Mouse (Mus musculus) heart, embryonic 15.5 days (tissue): ENCODE measurements around the gene 3110018I06Rik. TPM values are rescaled to one million over a fixed set of nuclear protein-coding genes. Genes with fewer than 3 reads are reported as not detected.

Experiments
- ATAC-seq: fragments of 200-750 bp; cut with Nextera tagmentation; replicated peaks from 2 replicates; pipeline ENCODE4 v1.8.0; 2017; ENCODE audit warnings: low read depth, moderate TSS enrichment; ENCODE audit not compliant: insufficient number of reproducible peaks, insufficient read depth, low FRiP score
- H3K27ac ChIP-seq: fragments of 300-500 bp; sonication (generic); 2 replicates; pipeline ENCODE4 v1.5.1; 2015; ENCODE audit warnings: mild to moderate bottlenecking, inconsistent platforms
- H3K27me3 ChIP-seq: fragments of 300-500 bp; sonication (generic); 2 replicates; pipeline ENCODE4 v1.6.1; 2015; ENCODE audit warnings: inconsistent platforms
- H3K36me3 ChIP-seq: fragments of 300-500 bp; sonication (generic); 2 replicates; pipeline ENCODE4 v1.6.1; 2015; ENCODE audit warnings: mild to moderate bottlenecking, inconsistent platforms
- H3K4me1 ChIP-seq: fragments of 300-500 bp; sonication (generic); replicated peaks from 2 replicates; pipeline ENCODE4 v1.6.1; 2015; ENCODE audit warnings: inconsistent platforms
- H3K4me2 ChIP-seq: fragments of 300-500 bp; sonication (generic); 2 replicates; pipeline ENCODE4 v1.6.1; 2015; ENCODE audit warnings: inconsistent platforms, mild to moderate bottlenecking, moderate library complexity
- H3K4me3 ChIP-seq: fragments of 300-500 bp; sonication (generic); 2 replicates; pipeline ENCODE4 v1.5.1; 2015; ENCODE audit warnings: mild to moderate bottlenecking, inconsistent platforms
- H3K9ac ChIP-seq: fragments of 300-500 bp; sonication (generic); 2 replicates; pipeline ENCODE4 v1.6.1; 2015; ENCODE audit warnings: mild to moderate bottlenecking, inconsistent platforms
- H3K9me3 ChIP-seq: fragments of 300-500 bp; sonication (generic); replicated peaks from 2 replicates; pipeline ENCODE4 v1.6.1; 2016; ENCODE audit warnings: inconsistent platforms
- WGBS: fragments of 180-500 bp; shearing (Covaris S2); methylation state at CpG from one replicate; pipeline ENCODE4 v1.1.7; 2015; ENCODE audit warnings: mixed read lengths; 5-methylcytosine and 5-hydroxymethylcytosine counted together
- polyA plus RNA-seq: library from polyadenylated mRNA; unstranded; fragments of >200 nt; fragmentation: Nextera tagmentation; extraction: Ambion mirVana; gene quantifications from 2 replicates; pipeline ENCODE4 v1.2.1, GENCODE M21; 2015

3110018I06Rik gene
- not detected in 2 replicates for polyA plus RNA-seq

GRCm38 (mm10) chr12:107488371-107488770 is at the start of gene 3110018I06Rik:
3110018I06Rik (plus strand) TSS chr12:107488632.
- no peaks in the 10 kb centered on the region for H3K4me1 ChIP-seq
- 0 out of 2 replicates have a peak, but pooled peaks cover 3% of the 10 kb centered on the region for H3K9me3 ChIP-seq
- H3K4me3 ChIP-seq: no peak within 1 kb of the TSS
- no peak within 1 kb of the TSS for H3K27ac ChIP-seq
- H3K9ac ChIP-seq: no peak within 1 kb of the TSS
- WGBS: 70% methylated on average over 6 of the region's 6 CpGs
- H3K27me3 ChIP-seq: no peaks in the 10 kb centered on the region
- ATAC-seq: no peak
- no peak within 1 kb of the TSS for H3K4me2 ChIP-seq
- no peaks in the 10 kb centered on the region for H3K36me3 ChIP-seq

- H3K36me3 ChIP-seq: no peaks in the 10 kb centered on the region
- no peak overlapping the region for H3K4me2 ChIP-seq
- H3K9me3 ChIP-seq: no peaks in the 10 kb centered on the region
- WGBS: 85% methylated on average over 7 of the region's 7 CpGs
- H3K27me3 ChIP-seq: no peaks in the 10 kb centered on the region
- ATAC-seq: no peak
- no peak overlapping the region for H3K27ac ChIP-seq
- no peaks in the 10 kb centered on the region for H3K4me1 ChIP-seq
- no peak overlapping the region for H3K9ac ChIP-seq
- H3K4me3 ChIP-seq: no peak overlapping the region
Observed at GRCm38 (mm10) chr12:107444681-107445080, 43.8 kb upstream of the 3110018I06Rik start.

- Histone ChIP-seq H3K4me3 (no peak overlapping the region), H3K4me2 (no peak overlapping the region), H3K27me3 (no peaks in the 10 kb centered on the region), H3K9me3 (no peaks in the 10 kb centered on the region), H3K27ac (no peak overlapping the region), H3K9ac (no peak overlapping the region), H3K36me3 (no peaks in the 10 kb centered on the region), H3K4me1 (peaks cover 7% of the 10 kb centered on the region)
- 42% methylated on average over 9 of the region's 9 CpGs for WGBS
- no peak for ATAC-seq
Observed at GRCm38 (mm10) chr12:107457835-107458234, 30.6 kb upstream of the 3110018I06Rik start.

GRCm38 (mm10) chr12:107464731-107465130 is 23.7 kb upstream of the 3110018I06Rik start:
- Histone ChIP-seq H3K27me3 (0 out of 2 replicates have a peak, but pooled peaks cover 5% of the 10 kb centered on the region), H3K4me2 (no peak overlapping the region), H3K9me3 (no peaks in the 10 kb centered on the region), H3K36me3 (no peaks in the 10 kb centered on the region), H3K9ac (no peak overlapping the region), H3K4me1 (no peaks in the 10 kb centered on the region), H3K4me3 (no peak overlapping the region), H3K27ac (no peak overlapping the region)
- WGBS: 10% methylated on average over 5 of the region's 5 CpGs
- ATAC-seq: no peak

GRCm38 (mm10) chr12:107476441-107477291 is 11.8 kb upstream of the 3110018I06Rik start:
- Histone ChIP-seq H3K9ac (no peak overlapping the region), H3K4me2 (no peak overlapping the region), H3K9me3 (no peaks in the 10 kb centered on the region), H3K4me3 (no peak overlapping the region), H3K27ac (no peak overlapping the region), H3K36me3 (no peaks in the 10 kb centered on the region), H3K27me3 (no peaks in the 10 kb centered on the region), H3K4me1 (no peaks in the 10 kb centered on the region)
- ATAC-seq: no peak
- WGBS: 62% methylated on average over 12 of the region's 12 CpGs

- H3K4me3 ChIP-seq: no peak overlapping the region
- H3K27me3 ChIP-seq: no peaks in the 10 kb centered on the region
- ATAC-seq: no peak
- 11% methylated on average over 3 of the region's 3 CpGs for WGBS
- no peak overlapping the region for H3K4me2 ChIP-seq
- no peak overlapping the region for H3K27ac ChIP-seq
- H3K9ac ChIP-seq: no peak overlapping the region
- no peaks in the 10 kb centered on the region for H3K4me1 ChIP-seq
- no peaks in the 10 kb centered on the region for H3K9me3 ChIP-seq
- no peaks in the 10 kb centered on the region for H3K36me3 ChIP-seq
Observed at GRCm38 (mm10) chr12:107479350-107479749, 9.1 kb upstream of the 3110018I06Rik start.

GRCm38 (mm10) chr12:107483031-107483430 is 5.4 kb upstream of the 3110018I06Rik start:
- Histone ChIP-seq H3K4me1 (no peaks in the 10 kb centered on the region), H3K9me3 (0 out of 2 replicates have a peak, but pooled peaks cover 3% of the 10 kb centered on the region), H3K36me3 (no peaks in the 10 kb centered on the region), H3K4me3 (no peak overlapping the region), H3K9ac (no peak overlapping the region), H3K27me3 (no peaks in the 10 kb centered on the region), H3K4me2 (no peak overlapping the region), H3K27ac (no peak overlapping the region)
- ATAC-seq: no peak
- WGBS: 84% methylated on average over 5 of the region's 5 CpGs

GRCm38 (mm10) chr12:107491344-107491743 is 2.9 kb downstream of the 3110018I06Rik start:
- WGBS: 41% methylated on average over 1 of the region's 1 CpGs
- Histone ChIP-seq H3K4me1 (no peaks in the 10 kb centered on the region), H3K9ac (no peak overlapping the region), H3K27ac (no peak overlapping the region), H3K4me3 (no peak overlapping the region), H3K36me3 (no peaks in the 10 kb centered on the region), H3K4me2 (no peak overlapping the region), H3K27me3 (no peaks in the 10 kb centered on the region), H3K9me3 (0 out of 2 replicates have a peak, but pooled peaks cover 3% of the 10 kb centered on the region)
- no peak for ATAC-seq

- Histone ChIP-seq H3K36me3 (no peaks in the 10 kb centered on the region), H3K27me3 (no peaks in the 10 kb centered on the region), H3K9me3 (no peaks in the 10 kb centered on the region), H3K4me1 (no peaks in the 10 kb centered on the region), H3K9ac (no peak overlapping the region), H3K4me2 (no peak overlapping the region), H3K4me3 (no peak overlapping the region), H3K27ac (no peak overlapping the region)
- 55% methylated on average over 5 of the region's 5 CpGs for WGBS
- ATAC-seq: no peak
Observed at GRCm38 (mm10) chr12:107496924-107497323, 8.5 kb downstream of the 3110018I06Rik start.

GRCm38 (mm10) chr12:107509661-107510237 is 21.3 kb downstream of the 3110018I06Rik start:
- no peaks in the 10 kb centered on the region for H3K9me3 ChIP-seq
- no peak for ATAC-seq
- no peaks in the 10 kb centered on the region for H3K36me3 ChIP-seq
- no peaks in the 10 kb centered on the region for H3K27me3 ChIP-seq
- H3K4me1 ChIP-seq: no peaks in the 10 kb centered on the region
- H3K4me2 ChIP-seq: no peak overlapping the region
- H3K9ac ChIP-seq: no peak overlapping the region
- H3K27ac ChIP-seq: no peak overlapping the region
- WGBS: 74% methylated on average over 9 of the region's 9 CpGs
- no peak overlapping the region for H3K4me3 ChIP-seq

- ATAC-seq: no peak
Observed at GRCm38 (mm10) chr12:107511112-107511511, 22.7 kb downstream of the 3110018I06Rik start.

More at GRCm38 (mm10) chr12:107511112-107511511, 22.7 kb downstream of the 3110018I06Rik start:
- no peaks in the 10 kb centered on the region for H3K4me1 ChIP-seq
- WGBS: 93% methylated on average over 11 of the region's 11 CpGs
- no peaks in the 10 kb centered on the region for H3K27me3 ChIP-seq
- H3K9me3 ChIP-seq: no peaks in the 10 kb centered on the region
- no peak overlapping the region for H3K27ac ChIP-seq
- H3K4me2 ChIP-seq: no peak overlapping the region
- H3K4me3 ChIP-seq: no peak overlapping the region
- H3K9ac ChIP-seq: no peak overlapping the region
- no peaks in the 10 kb centered on the region for H3K36me3 ChIP-seq
